Mouse (Mus musculus) layer of hippocampus, adult 9-11 months (tissue): ENCODE measurements around the gene Gm17467.
"Not testable (repeated sequence)": the region's sequence is repeated elsewhere in the genome, so short reads cannot be mapped to it uniquely, and the experiment has no call there.

Experiments
- DNase-seq: peaks from one replicate; pipeline ENCODE4 v3.0.0; 2022

The Gm17467 gene

GRCm38 (mm10) chrX:123704691-123705090, at the start of gene Gm17467:
Gene Gm17467, minus strand, starts transcription at chrX:123704791.
- DNase-seq: not testable (repeated sequence)
